Mouse (Mus musculus): ENCODE data around the gene Cd19. TPM values are rescaled to one million over a fixed set of nuclear protein-coding genes. Genes with fewer than 3 reads are reported as not detected.

Gene Cd19
- polyA plus RNA-seq, 1 experiment from 2014 or later, result 0.36 TPM

GRCm38 (mm10) chr7:126430167-126430566, 15.5 kb upstream of the Cd19 start:
- Histone ChIP-seq H3K9ac (no peak overlapping the region), H3K27ac (no peak overlapping the region), H3K9me3 (no peaks in the 10 kb centered on the region; the same call in 1 of the 2 replicates), H3K36me3 (peaks cover 9% of the 10 kb centered on the region; the same call in 1 of the 2 replicates), H3K4me3 (replicated peaks) (no peak overlapping the region), H3K4me1 (peaks cover 13% of the 10 kb centered on the region), H3K4me2 (peak overlapping the region; percentile 81; the same call in 1 of the 2 replicates), H3K27me3 (replicated peaks) (no peaks in the 10 kb centered on the region)
- ATAC-seq (ENCODE audit: insufficient read depth, low FRiP score, low read depth), result no peak

GRCm38 (mm10) chr7:126429503-126429898, 14.8 kb upstream of the Cd19 start:
- H3K4me1 ChIP-seq, result peaks cover 13% of the 10 kb centered on the region
- H3K27ac ChIP-seq, result 0 out of 2 replicates have a peak overlapping the region, but pooled peaks have one; percentile 96
- ATAC-seq (ENCODE audit: insufficient read depth, low FRiP score, low read depth), result no peak; the same call in 1 of the 2 replicates
- H3K9ac ChIP-seq, result 0 out of 2 replicates have a peak overlapping the region, but pooled peaks have one; percentile 56
- H3K4me2 ChIP-seq, result peak overlapping the region; percentile 81
- WGBS, result 26% methylated on average over 15 of the region's 15 CpGs
- H3K36me3 ChIP-seq, result peaks cover 6% of the 10 kb centered on the region; the same call in 1 of the 2 replicates
- H3K4me3 ChIP-seq (replicated peaks), result peak overlapping the region; percentile 79
- no peaks in the 10 kb centered on the region for H3K27me3 ChIP-seq (replicated peaks)
- H3K9me3 ChIP-seq, result no peaks in the 10 kb centered on the region; the same call in 1 of the 2 replicates

- Histone ChIP-seq H3K27ac (peak within 1 kb of the TSS; percentile 96), H3K27me3 (replicated peaks) (no peaks in the 10 kb centered on the region), H3K36me3 (peaks cover 5% of the 10 kb centered on the region; the same call in 1 of the 2 replicates), H3K9ac (peak within 1 kb of the TSS; percentile 56), H3K4me1 (peaks cover 13% of the 10 kb centered on the region), H3K4me3 (replicated peaks) (peak within 1 kb of the TSS; percentile 79), H3K9me3 (no peaks in the 10 kb centered on the region; the same call in 1 of the 2 replicates), H3K4me2 (peak within 1 kb of the TSS; percentile 81)
- WGBS, result under 1% methylated on average over 81 of the region's 82 CpGs
- ATAC-seq (ENCODE audit: insufficient read depth, low FRiP score, low read depth), result peak; percentile 90
Observed at GRCm38 (mm10) chr7:126428631-126429502, 14.2 kb upstream of the Cd19 start, which contains the start of gene Rabep2. TSS of gene Rabep2 (plus strand) at chr7:126428759.

- H3K27me3 ChIP-seq (replicated peaks), result no peaks in the 10 kb centered on the region
- peak overlapping the region; percentile 56 for H3K9ac ChIP-seq
- peak overlapping the region; percentile 96 for H3K27ac ChIP-seq
- H3K9me3 ChIP-seq, result no peaks in the 10 kb centered on the region; the same call in 1 of the 2 replicates
- peak; percentile 6; the same call in 1 of the 2 replicates for ATAC-seq (ENCODE audit: insufficient read depth, low FRiP score, low read depth)
- WGBS, result 17% methylated on average over 4 of the region's 4 CpGs
- H3K36me3 ChIP-seq, result peaks cover 5% of the 10 kb centered on the region; the same call in 1 of the 2 replicates
- H3K4me3 ChIP-seq (replicated peaks), result peak overlapping the region; percentile 79
- H3K4me1 ChIP-seq, result peaks cover 13% of the 10 kb centered on the region
- H3K4me2 ChIP-seq, result peak overlapping the region; percentile 81
Observed at GRCm38 (mm10) chr7:126428154-126428553, 13.5 kb upstream of the Cd19 start.

- no peak for ATAC-seq (ENCODE audit: insufficient read depth, low FRiP score, low read depth)
- no peak overlapping the region for H3K9ac ChIP-seq
- H3K27me3 ChIP-seq (replicated peaks), result no peaks in the 10 kb centered on the region
- no peaks in the 10 kb centered on the region; the same call in 1 of the 2 replicates for H3K9me3 ChIP-seq
- 0 out of 2 replicates have a peak overlapping the region, but pooled peaks have one; percentile 81 for H3K4me2 ChIP-seq
- H3K27ac ChIP-seq, result no peak overlapping the region
- H3K4me3 ChIP-seq (replicated peaks), result no peak overlapping the region
- H3K36me3 ChIP-seq, result 0 out of 2 replicates have a peak, but pooled peaks cover under 1% of the 10 kb centered on the region
- WGBS, result 51% methylated on average over 12 of the region's 13 CpGs
- H3K4me1 ChIP-seq, result peaks cover 13% of the 10 kb centered on the region
Observed at GRCm38 (mm10) chr7:126427323-126427860, 12.7 kb upstream of the Cd19 start.

- H3K9ac ChIP-seq, result no peak overlapping the region
- no peak for ATAC-seq (ENCODE audit: insufficient read depth, low FRiP score, low read depth)
- no peaks in the 10 kb centered on the region for H3K36me3 ChIP-seq
- H3K27me3 ChIP-seq (replicated peaks), result no peaks in the 10 kb centered on the region
- no peak overlapping the region for H3K4me2 ChIP-seq
- no peaks in the 10 kb centered on the region; the same call in 1 of the 2 replicates for H3K9me3 ChIP-seq
- WGBS, result 87% methylated on average over 6 of the region's 6 CpGs
- H3K4me1 ChIP-seq, result 0 out of 2 replicates have a peak, but pooled peaks cover 6% of the 10 kb centered on the region
- H3K27ac ChIP-seq, result no peak overlapping the region
- H3K4me3 ChIP-seq (replicated peaks), result no peak overlapping the region
Observed at GRCm38 (mm10) chr7:126424161-126424560, 9.5 kb upstream of the Cd19 start.

- 83% methylated on average over 5 of the region's 5 CpGs for WGBS
- H3K4me2 ChIP-seq, result no peak overlapping the region
- no peak for ATAC-seq (ENCODE audit: insufficient read depth, low FRiP score, low read depth)
- no peak overlapping the region for H3K27ac ChIP-seq
- H3K27me3 ChIP-seq (replicated peaks), result no peaks in the 10 kb centered on the region
- H3K4me3 ChIP-seq (replicated peaks), result no peak overlapping the region
- no peaks in the 10 kb centered on the region for H3K4me1 ChIP-seq
- no peak overlapping the region for H3K9ac ChIP-seq
- no peaks in the 10 kb centered on the region for H3K36me3 ChIP-seq
- H3K9me3 ChIP-seq, result no peaks in the 10 kb centered on the region; the same call in 1 of the 2 replicates
Observed at GRCm38 (mm10) chr7:126421756-126422155, 7.1 kb upstream of the Cd19 start.

GRCm38 (mm10) chr7:126418496-126418895, 3.8 kb upstream of the Cd19 start:
- Histone ChIP-seq H3K9me3 (no peaks in the 10 kb centered on the region), H3K9ac (no peak overlapping the region), H3K27ac (no peak overlapping the region), H3K4me2 (no peak overlapping the region), H3K27me3 (replicated peaks) (no peaks in the 10 kb centered on the region), H3K4me1 (no peaks in the 10 kb centered on the region), H3K36me3 (no peaks in the 10 kb centered on the region), H3K4me3 (replicated peaks) (no peak overlapping the region)
- 51% methylated on average over 3 of the region's 3 CpGs for WGBS
- ATAC-seq (ENCODE audit: insufficient read depth, low FRiP score, low read depth), result no peak

- no peak overlapping the region for H3K4me3 ChIP-seq (replicated peaks)
- 87% methylated on average over 4 of the region's 4 CpGs for WGBS
- ATAC-seq (ENCODE audit: insufficient read depth, low FRiP score, low read depth), result no peak
Observed at GRCm38 (mm10) chr7:126417606-126418005, 2.9 kb upstream of the Cd19 start.

GRCm38 (mm10) chr7:126417045-126417444, 2.4 kb upstream of the Cd19 start:
- no peak overlapping the region for H3K9ac ChIP-seq

More at GRCm38 (mm10) chr7:126417606-126418005, 2.9 kb upstream of the Cd19 start:
- Histone ChIP-seq H3K36me3 (no peaks in the 10 kb centered on the region), H3K9ac (no peak overlapping the region), H3K27me3 (replicated peaks) (0 out of 2 replicates have a peak, but pooled peaks cover 2% of the 10 kb centered on the region), H3K9me3 (no peaks in the 10 kb centered on the region), H3K27ac (no peak overlapping the region), H3K4me1 (no peaks in the 10 kb centered on the region), H3K4me2 (no peak overlapping the region)

GRCm38 (mm10) chr7:126416615-126417014, 1.9 kb upstream of the Cd19 start:
- no peaks in the 10 kb centered on the region for H3K4me1 ChIP-seq
- no peak for ATAC-seq (ENCODE audit: insufficient read depth, low FRiP score, low read depth)
- H3K27ac ChIP-seq, result no peak overlapping the region
- no peaks in the 10 kb centered on the region for H3K36me3 ChIP-seq
- no peak overlapping the region for H3K4me2 ChIP-seq
- H3K9me3 ChIP-seq, result no peaks in the 10 kb centered on the region
- H3K27me3 ChIP-seq (replicated peaks), result peaks cover 5% of the 10 kb centered on the region; the same call in 1 of the 2 replicates
- no peak overlapping the region for H3K9ac ChIP-seq
- 61% methylated on average over 2 of the region's 2 CpGs for WGBS
- no peak overlapping the region for H3K4me3 ChIP-seq (replicated peaks)

More at GRCm38 (mm10) chr7:126417045-126417444, 2.4 kb upstream of the Cd19 start:
- Histone ChIP-seq H3K4me1 (no peaks in the 10 kb centered on the region), H3K4me3 (replicated peaks) (no peak overlapping the region), H3K9me3 (no peaks in the 10 kb centered on the region), H3K4me2 (no peak overlapping the region), H3K27me3 (replicated peaks) (0 out of 2 replicates have a peak, but pooled peaks cover 5% of the 10 kb centered on the region), H3K36me3 (no peaks in the 10 kb centered on the region), H3K27ac (no peak overlapping the region)
- 61% methylated on average over 8 of the region's 8 CpGs for WGBS
- no peak for ATAC-seq (ENCODE audit: insufficient read depth, low FRiP score, low read depth)

Data from stomach, embryonic 15.5 days (tissue).